Mouse (Mus musculus) intestine, postnatal 0 days (tissue): ENCODE measurements around the gene Olfr1393. TPM values are rescaled to one million over a fixed set of nuclear protein-coding genes. Genes with fewer than 3 reads are reported as not detected.
A peak's percentile ranks its signal among the peaks of the same experiment; 100 is the strongest.
"Not testable (repeated sequence)": the region's sequence is repeated elsewhere in the genome, so short reads cannot be mapped to it uniquely, and the experiment has no call there.

Experiments used
- ATAC-seq: fragments of 200-750 bp; cut with Nextera tagmentation; 2 replicates; pipeline ENCODE4 v1.8.0; 2017; ENCODE audit warnings: mild to moderate bottlenecking, moderate TSS enrichment, moderate library complexity
- H3K27ac ChIP-seq: fragments of 300-500 bp; sonication (generic); 2 replicates; pipeline ENCODE4 v1.5.1; 2014; ENCODE audit warnings: mild to moderate bottlenecking, low read depth, low read length, moderate library complexity
- H3K27me3 ChIP-seq: fragments of 300-500 bp; sonication (generic); replicated peaks from 2 replicates; pipeline ENCODE4 v1.6.1; 2014; ENCODE audit warnings: low read length, mixed read lengths; ENCODE audit not compliant: control insufficient read depth, insufficient read depth
- H3K36me3 ChIP-seq: fragments of 300-500 bp; sonication (generic); 2 replicates; pipeline ENCODE4 v1.6.1; 2014; ENCODE audit warnings: mild to moderate bottlenecking, moderate library complexity; ENCODE audit not compliant: control insufficient read depth, insufficient read depth
- H3K4me1 ChIP-seq: fragments of 300-500 bp; sonication (generic); replicated peaks from 2 replicates; pipeline ENCODE4 v1.6.1; 2014; ENCODE audit warnings: antibody characterized with exemption, low read length, mixed read lengths; ENCODE audit not compliant: control insufficient read depth, insufficient read depth
- H3K4me2 ChIP-seq: fragments of 300-500 bp; sonication (generic); replicated peaks from 2 replicates; pipeline ENCODE4 v1.6.1; 2014; ENCODE audit warnings: low read depth, mild to moderate bottlenecking, moderate library complexity
- H3K4me3 ChIP-seq: fragments of 300-500 bp; sonication (generic); 2 replicates; pipeline ENCODE4 v1.5.1; 2014; ENCODE audit warnings: low read depth, low read length
- H3K9ac ChIP-seq: fragments of 300-500 bp; sonication (generic); 2 replicates; pipeline ENCODE4 v1.6.1; 2014; ENCODE audit warnings: mild to moderate bottlenecking, low read depth, low read length
- H3K9me3 ChIP-seq: fragments of 300-500 bp; sonication (generic); 2 replicates; pipeline ENCODE4 v1.6.1; 2016; ENCODE audit warnings: mixed run types; ENCODE audit not compliant: control insufficient read depth
- CTCF ChIP-seq: sonication (generic); IDR thresholded peaks from 2 replicates; pipeline ENCODE4 v1.5.1; 2016; ENCODE audit warnings: low read depth, mild to moderate bottlenecking, control low read depth, antibody characterized with exemption, moderate library complexity
- WGBS: fragments of 180-500 bp; shearing (Covaris S2); extraction: QIAGEN DNeasy Blood & Tissue Kit; methylation state at CpG from one replicate; pipeline ENCODE4 v1.1.7; 2014; 5-methylcytosine and 5-hydroxymethylcytosine counted together
- polyA plus RNA-seq: library from polyadenylated mRNA; unstranded; fragments of >200 nt; fragmentation: Nextera tagmentation; extraction: Ambion mirVana; gene quantifications from 2 replicates; pipeline ENCODE4 v1.2.1, GENCODE M21; 2015

The Olfr1393 gene
- polyA plus RNA-seq, 1 experiment from 2014 or later, result not detected

DNA sequence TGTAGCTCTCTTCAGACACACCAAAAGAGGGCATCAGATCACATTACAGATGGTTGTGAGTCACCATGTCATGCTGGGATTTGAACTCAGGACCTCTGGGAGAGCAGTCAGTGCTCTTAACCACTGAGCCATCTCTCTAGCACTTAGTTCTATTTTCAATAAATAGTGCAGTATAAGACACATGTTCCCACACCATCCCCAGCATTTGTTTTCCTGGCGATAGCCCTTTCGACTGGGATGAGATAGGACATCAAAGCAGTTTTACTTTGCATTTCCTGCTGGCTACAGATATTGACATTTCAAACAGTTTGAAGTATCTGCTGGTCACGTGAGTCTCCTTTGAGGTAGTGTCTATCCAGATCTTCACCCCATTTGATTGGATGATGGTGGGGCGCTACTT, 7.7 kb upstream of the Olfr1393 start:
- H3K4me2 ChIP-seq, result no peak overlapping the region
- ATAC-seq, result no peak
- H3K4me3 ChIP-seq, result no peak overlapping the region
- no peaks in the 10 kb centered on the region for H3K27me3 ChIP-seq
- H3K36me3 ChIP-seq, result no peaks in the 10 kb centered on the region
- no peaks in the 10 kb centered on the region for H3K9me3 ChIP-seq
- no peak overlapping the region for H3K27ac ChIP-seq
- no peak overlapping the region for H3K9ac ChIP-seq
- H3K4me1 ChIP-seq, result peaks cover 3% of the 10 kb centered on the region; the same call in 1 of the 2 replicates
- WGBS, result 87% methylated on average over 4 of the region's 4 CpGs
- no peak for TF ChIP-seq CTCF

DNA sequence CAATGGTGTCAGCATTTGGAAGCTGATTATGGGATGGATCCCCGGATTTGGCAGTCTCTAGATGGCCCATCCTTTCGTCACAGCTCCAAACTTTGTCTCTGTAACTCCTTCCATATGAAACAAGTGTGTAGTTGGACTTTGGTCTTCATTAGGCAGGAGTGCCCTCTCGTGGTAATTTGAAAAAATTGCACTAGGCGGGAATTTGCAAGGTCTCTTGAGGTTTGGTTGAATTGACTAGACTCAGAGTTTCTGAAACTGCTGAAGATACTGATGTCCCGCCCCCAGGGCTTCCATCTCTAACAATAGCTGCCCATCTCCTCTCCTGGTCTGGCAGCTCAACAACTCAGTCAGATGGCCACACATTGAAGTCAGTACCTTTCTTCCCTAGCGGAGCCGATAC, 6.8 kb upstream of the Olfr1393 start:
- peaks cover 3% of the 10 kb centered on the region; the same call in 1 of the 2 replicates for H3K4me1 ChIP-seq
- H3K27ac ChIP-seq, result no peak overlapping the region
- no peak overlapping the region for H3K4me3 ChIP-seq
- peak; percentile 86 for TF ChIP-seq CTCF
- H3K36me3 ChIP-seq, result no peaks in the 10 kb centered on the region
- WGBS, result 30% methylated on average over 7 of the region's 7 CpGs
- no peak overlapping the region for H3K9ac ChIP-seq
- no peaks in the 10 kb centered on the region for H3K9me3 ChIP-seq
- ATAC-seq, result no peak
- no peaks in the 10 kb centered on the region for H3K27me3 ChIP-seq
- no peak overlapping the region for H3K4me2 ChIP-seq

DNA sequence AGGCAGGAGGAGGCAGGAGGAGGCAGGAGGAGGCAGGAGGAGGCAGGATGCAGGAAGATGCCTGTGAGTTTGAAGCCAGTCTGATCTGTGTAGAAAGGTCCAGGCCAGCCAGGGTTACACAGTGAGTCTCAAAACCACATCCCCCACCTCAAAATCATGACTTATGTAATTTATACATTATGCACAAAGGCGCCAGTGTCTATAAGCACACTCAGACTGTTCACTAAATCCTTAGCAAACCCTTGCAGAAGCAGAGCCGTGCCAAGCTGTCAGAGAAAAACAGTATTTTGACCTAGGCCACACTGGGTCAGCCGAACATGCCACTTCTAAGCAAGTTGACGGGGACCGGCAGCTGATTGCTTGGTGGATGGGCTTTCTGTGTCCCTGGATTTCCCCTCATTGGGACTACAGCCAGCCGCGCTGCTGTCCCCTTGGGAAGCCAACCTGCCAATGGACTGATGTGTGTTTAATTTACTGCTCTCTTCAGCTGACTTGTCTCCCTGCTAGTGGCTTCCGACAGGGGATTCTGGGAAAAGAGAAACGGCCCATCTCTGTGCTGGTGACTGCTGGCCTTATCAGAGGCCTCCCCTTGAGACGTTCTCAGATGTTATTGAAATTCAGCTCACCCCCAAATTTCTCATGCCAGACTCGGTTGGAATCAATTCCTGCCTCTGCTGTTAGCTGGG, 4.1 kb upstream of the Olfr1393 start:
- no peaks in the 10 kb centered on the region for H3K4me1 ChIP-seq
- no peaks in the 10 kb centered on the region for H3K27me3 ChIP-seq
- no peak for TF ChIP-seq CTCF
- H3K4me3 ChIP-seq, result no peak overlapping the region
- no peak overlapping the region for H3K4me2 ChIP-seq
- 75% methylated on average over 11 of the region's 11 CpGs for WGBS
- no peaks in the 10 kb centered on the region for H3K9me3 ChIP-seq
- ATAC-seq, result no peak
- no peak overlapping the region for H3K9ac ChIP-seq
- H3K36me3 ChIP-seq, result no peaks in the 10 kb centered on the region
- no peak overlapping the region for H3K27ac ChIP-seq

- not testable (repeated sequence) for H3K4me2 ChIP-seq, H3K9ac ChIP-seq, ATAC-seq, H3K27ac ChIP-seq, H3K27me3 ChIP-seq, H3K36me3 ChIP-seq, H3K4me1 ChIP-seq, H3K9me3 ChIP-seq, H3K4me3 ChIP-seq
- WGBS, result 28% methylated on average over 1 of the region's 1 CpGs
These were observed 6.9 kb downstream of the Olfr1393 start, which contains the start of gene Olfr1392 for GRCm38 (mm10) chr11:49284982-49285381. Gene Olfr1392, plus strand, starts transcription at chr11:49285282.

GRCm38 (mm10) chr11:49287251-49287650, 9.1 kb downstream of the Olfr1393 start:
- 68% methylated on average over 2 of the region's 2 CpGs for WGBS
- Histone ChIP-seq H3K27ac (no peak overlapping the region), H3K4me1 (no peaks in the 10 kb centered on the region), H3K9ac (no peak overlapping the region), H3K36me3 (no peaks in the 10 kb centered on the region), H3K4me2 (no peak overlapping the region), H3K4me3 (no peak overlapping the region), H3K27me3 (no peaks in the 10 kb centered on the region), H3K9me3 (no peaks in the 10 kb centered on the region)
- no peak for ATAC-seq
- TF ChIP-seq CTCF, result no peak

DNA sequence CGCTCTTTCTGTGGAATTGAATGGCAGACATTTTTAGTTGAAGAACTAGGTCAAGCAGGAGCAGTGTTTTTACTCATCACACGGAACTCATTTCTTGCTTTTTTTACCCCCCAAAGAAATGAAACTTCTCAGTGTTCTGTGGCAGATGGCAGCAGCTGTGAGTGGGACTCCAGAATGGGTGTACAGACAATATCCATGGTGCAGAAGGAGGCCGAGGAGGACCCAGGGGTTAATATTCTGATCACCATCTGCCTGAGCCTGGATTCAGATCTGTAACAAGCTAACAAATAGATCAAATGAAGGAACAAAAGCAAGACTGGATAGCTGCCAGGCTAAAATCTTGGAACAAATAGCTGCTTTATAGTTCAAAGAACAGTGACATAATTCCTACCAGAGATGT, 14.7 kb downstream of the Olfr1393 start:
- Histone ChIP-seq H3K4me3 (no peak overlapping the region), H3K36me3 (no peaks in the 10 kb centered on the region), H3K9ac (no peak overlapping the region), H3K4me1 (no peaks in the 10 kb centered on the region), H3K9me3 (no peaks in the 10 kb centered on the region), H3K27me3 (no peaks in the 10 kb centered on the region), H3K4me2 (no peak overlapping the region), H3K27ac (no peak overlapping the region)
- WGBS, result 80% methylated on average over 3 of the region's 3 CpGs
- no peak for TF ChIP-seq CTCF
- no peak for ATAC-seq

GRCm38 (mm10) chr11:49304441-49304840, 26.3 kb downstream of the Olfr1393 start, which contains the start of gene Olfr10:
Gene Olfr10, plus strand, starts transcription at chr11:49304741.
- no peak for ATAC-seq
- Histone ChIP-seq H3K27ac (no peak within 1 kb of the TSS), H3K36me3 (no peaks in the 10 kb centered on the region), H3K4me2 (no peak within 1 kb of the TSS), H3K9ac (no peak within 1 kb of the TSS), H3K4me1 (no peaks in the 10 kb centered on the region), H3K27me3 (no peaks in the 10 kb centered on the region), H3K9me3 (no peaks in the 10 kb centered on the region), H3K4me3 (no peak within 1 kb of the TSS)
- no peak for TF ChIP-seq CTCF

DNA sequence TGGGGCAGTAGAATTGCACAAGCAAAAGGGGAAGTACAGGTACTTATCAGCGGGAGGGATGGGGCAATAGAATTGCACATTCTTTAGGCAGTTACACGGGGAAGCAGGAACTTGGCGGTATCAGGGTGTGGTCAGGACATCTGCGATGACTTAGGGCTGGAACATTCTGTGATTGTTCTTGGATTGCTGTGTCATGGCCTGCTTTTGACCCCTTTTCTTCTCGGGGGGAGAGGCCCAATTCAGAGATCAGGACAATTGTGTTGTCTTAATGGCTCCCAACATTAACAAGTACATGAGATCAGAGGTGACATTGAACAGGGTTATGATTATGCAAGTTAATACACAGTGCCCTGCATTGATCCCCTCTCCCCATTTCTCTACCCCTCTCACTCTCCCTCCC, 30.4 kb downstream of the Olfr1393 start:
- H3K27me3 ChIP-seq, H3K9me3 ChIP-seq, H3K9ac ChIP-seq, H3K4me3 ChIP-seq, H3K4me2 ChIP-seq, H3K36me3 ChIP-seq, H3K27ac ChIP-seq, H3K4me1 ChIP-seq, ATAC-seq: not testable (repeated sequence)
- 57% methylated on average over 5 of the region's 5 CpGs for WGBS
